Mouse (Mus musculus): Measurements from ENCODE around the gene C2cd5. TPM values are rescaled to one million over a fixed set of nuclear protein-coding genes. Genes with fewer than 3 reads are reported as not detected.

The C2cd5 gene
- polyA plus RNA-seq, 1 experiment from 2014 or later, result 33.3 TPM

DNA sequence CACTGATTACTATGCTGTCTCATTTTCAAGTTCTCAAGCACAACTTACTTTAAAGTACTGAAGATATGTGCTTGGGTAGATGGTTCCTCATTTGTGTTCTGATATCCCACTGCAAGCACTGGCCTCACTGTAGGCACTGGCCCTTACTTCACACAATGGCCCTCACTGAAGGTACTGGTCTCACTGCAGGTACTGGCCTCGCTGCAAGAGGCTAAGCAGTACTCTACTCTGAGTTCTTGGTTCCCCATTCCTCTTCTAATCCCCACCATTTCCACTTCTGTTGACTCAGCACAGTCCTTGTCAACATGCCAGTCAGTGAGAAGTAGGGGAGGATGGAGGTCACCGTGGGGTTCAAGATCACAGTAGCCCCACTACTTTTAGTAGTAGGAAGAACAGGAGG is 39.5 kb upstream of the C2cd5 start:
- Histone ChIP-seq H3K36me3 (no peaks in the 10 kb centered on the region), H3K4me3 (replicated peaks) (no peak overlapping the region), H3K9me3 (no peaks in the 10 kb centered on the region), H3K27me3 (no peaks in the 10 kb centered on the region), H3K9ac (replicated peaks) (no peak overlapping the region), H3K4me1 (replicated peaks) (peaks cover 4% of the 10 kb centered on the region; the same call in 1 of the 2 replicates), H3K4me2 (no peak overlapping the region), H3K27ac (no peak overlapping the region)
- WGBS, result 81% methylated on average over 2 of the region's 2 CpGs
- ATAC-seq (ENCODE audit: insufficient number of reproducible peaks, insufficient read depth, low FRiP score, low TSS enrichment, low read depth), result no peak

DNA sequence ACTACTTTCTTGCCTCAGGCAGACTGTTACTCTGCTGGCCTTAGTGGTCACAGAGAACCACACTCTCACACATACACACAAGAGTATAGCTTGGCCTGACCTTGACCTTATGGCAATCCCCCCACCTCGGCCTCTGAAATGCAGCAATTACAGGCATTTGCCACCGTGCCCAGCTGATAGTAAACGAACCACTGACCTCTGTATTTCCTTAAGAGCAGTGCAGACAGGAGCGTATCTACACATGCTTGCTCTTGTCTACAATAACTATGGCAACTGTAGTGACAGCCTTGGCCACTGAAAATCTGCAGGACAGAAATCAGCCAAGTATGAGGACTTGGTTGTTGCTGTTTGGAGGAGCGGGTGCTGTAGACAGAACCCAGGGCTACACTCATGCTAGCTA is 37.4 kb upstream of the C2cd5 start:
- no peak for ATAC-seq (ENCODE audit: insufficient number of reproducible peaks, insufficient read depth, low FRiP score, low TSS enrichment, low read depth)
- 67% methylated on average over 5 of the region's 5 CpGs for WGBS
- Histone ChIP-seq H3K36me3 (no peaks in the 10 kb centered on the region), H3K4me1 (replicated peaks) (no peaks in the 10 kb centered on the region), H3K4me2 (no peak overlapping the region), H3K9me3 (no peaks in the 10 kb centered on the region), H3K9ac (replicated peaks) (no peak overlapping the region), H3K27me3 (no peaks in the 10 kb centered on the region), H3K27ac (no peak overlapping the region), H3K4me3 (replicated peaks) (no peak overlapping the region)

DNA sequence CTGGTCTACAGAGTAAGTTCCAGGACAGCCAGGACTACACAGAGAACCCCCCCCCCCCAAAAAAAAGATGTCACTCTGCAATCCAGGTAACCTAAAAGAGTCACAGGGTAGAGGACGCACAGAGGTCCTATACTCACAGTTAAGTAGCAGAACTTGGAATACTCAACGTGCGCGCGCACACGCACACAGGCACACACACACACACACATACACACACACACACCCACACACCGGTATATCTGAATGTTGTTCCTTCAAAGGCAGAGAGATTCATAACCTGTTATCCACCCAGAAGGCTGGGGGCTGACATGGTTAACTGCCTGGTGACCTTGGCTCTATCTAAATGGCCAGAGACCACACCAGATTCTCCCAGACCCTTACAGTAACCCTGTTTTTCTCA is 36.7 kb upstream of the C2cd5 start:
- ATAC-seq (ENCODE audit: insufficient number of reproducible peaks, insufficient read depth, low FRiP score, low TSS enrichment, low read depth), result no peak
- Histone ChIP-seq H3K4me3 (replicated peaks) (no peak overlapping the region), H3K9me3 (no peaks in the 10 kb centered on the region), H3K4me1 (replicated peaks) (no peaks in the 10 kb centered on the region), H3K36me3 (no peaks in the 10 kb centered on the region), H3K4me2 (no peak overlapping the region), H3K27me3 (no peaks in the 10 kb centered on the region), H3K9ac (replicated peaks) (no peak overlapping the region), H3K27ac (no peak overlapping the region)
- 100% methylated on average over 7 of the region's 7 CpGs for whole genome bisulfite sequencing

DNA sequence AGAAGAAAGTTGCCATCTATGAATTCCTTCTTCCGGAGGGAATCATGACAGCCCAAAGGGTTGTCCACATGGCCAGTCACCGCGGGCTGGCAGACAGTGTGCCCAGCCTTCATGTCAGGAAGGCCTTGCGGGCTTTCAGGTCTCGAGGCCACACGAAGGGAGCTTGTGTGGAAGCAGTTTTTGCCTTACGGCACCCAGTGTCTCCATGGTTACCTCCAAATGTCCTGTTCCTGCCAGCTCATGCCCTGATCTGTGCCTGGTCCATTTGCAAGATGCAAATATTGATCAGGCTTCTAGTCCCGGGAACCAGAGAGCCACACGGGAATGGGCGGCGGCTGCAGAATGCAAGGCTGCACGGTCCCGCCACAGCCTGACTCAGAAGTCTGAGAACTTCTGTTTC is 35.2 kb upstream of the C2cd5 start:
- Histone ChIP-seq H3K4me2 (no peak overlapping the region), H3K4me3 (replicated peaks) (no peak overlapping the region), H3K4me1 (replicated peaks) (no peaks in the 10 kb centered on the region), H3K36me3 (no peaks in the 10 kb centered on the region), H3K27me3 (no peaks in the 10 kb centered on the region), H3K9me3 (peaks cover 9% of the 10 kb centered on the region; the same call in 1 of the 2 replicates), H3K9ac (replicated peaks) (no peak overlapping the region), H3K27ac (no peak overlapping the region)
- 92% methylated on average over 13 of the region's 13 CpGs for WGBS
- ATAC-seq (ENCODE audit: insufficient number of reproducible peaks, insufficient read depth, low FRiP score, low TSS enrichment, low read depth), result no peak

DNA sequence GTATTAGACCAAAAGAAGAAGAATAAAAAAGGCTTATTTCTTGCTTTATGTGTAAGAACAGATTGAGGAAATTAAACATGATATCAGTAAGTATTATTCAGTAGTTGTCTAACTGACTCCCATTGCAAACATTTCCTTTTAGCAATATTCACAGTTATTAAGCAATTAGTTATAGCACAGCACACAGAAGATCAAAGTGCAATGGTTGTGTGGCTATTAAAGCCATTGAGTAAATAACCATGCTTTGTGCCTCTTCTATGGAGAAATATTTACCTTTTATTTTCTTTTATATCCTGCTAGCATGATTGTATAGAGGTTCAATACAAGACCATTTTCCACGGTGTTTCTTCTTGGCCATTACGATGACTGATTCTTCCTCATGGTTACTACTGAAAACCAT is 33.2 kb upstream of the C2cd5 start:
- no peaks in the 10 kb centered on the region for H3K36me3 ChIP-seq
- no peaks in the 10 kb centered on the region for H3K27me3 ChIP-seq
- H3K9ac ChIP-seq (replicated peaks), result no peak overlapping the region
- H3K4me2 ChIP-seq, result no peak overlapping the region
- no peak overlapping the region for H3K27ac ChIP-seq
- no peaks in the 10 kb centered on the region for H3K4me1 ChIP-seq (replicated peaks)
- no peak for ATAC-seq (ENCODE audit: insufficient number of reproducible peaks, insufficient read depth, low FRiP score, low TSS enrichment, low read depth)
- peaks cover 17% of the 10 kb centered on the region; the same call in 1 of the 2 replicates for H3K9me3 ChIP-seq
- WGBS, result 89% methylated on average over 2 of the region's 2 CpGs
- H3K4me3 ChIP-seq (replicated peaks), result no peak overlapping the region

DNA sequence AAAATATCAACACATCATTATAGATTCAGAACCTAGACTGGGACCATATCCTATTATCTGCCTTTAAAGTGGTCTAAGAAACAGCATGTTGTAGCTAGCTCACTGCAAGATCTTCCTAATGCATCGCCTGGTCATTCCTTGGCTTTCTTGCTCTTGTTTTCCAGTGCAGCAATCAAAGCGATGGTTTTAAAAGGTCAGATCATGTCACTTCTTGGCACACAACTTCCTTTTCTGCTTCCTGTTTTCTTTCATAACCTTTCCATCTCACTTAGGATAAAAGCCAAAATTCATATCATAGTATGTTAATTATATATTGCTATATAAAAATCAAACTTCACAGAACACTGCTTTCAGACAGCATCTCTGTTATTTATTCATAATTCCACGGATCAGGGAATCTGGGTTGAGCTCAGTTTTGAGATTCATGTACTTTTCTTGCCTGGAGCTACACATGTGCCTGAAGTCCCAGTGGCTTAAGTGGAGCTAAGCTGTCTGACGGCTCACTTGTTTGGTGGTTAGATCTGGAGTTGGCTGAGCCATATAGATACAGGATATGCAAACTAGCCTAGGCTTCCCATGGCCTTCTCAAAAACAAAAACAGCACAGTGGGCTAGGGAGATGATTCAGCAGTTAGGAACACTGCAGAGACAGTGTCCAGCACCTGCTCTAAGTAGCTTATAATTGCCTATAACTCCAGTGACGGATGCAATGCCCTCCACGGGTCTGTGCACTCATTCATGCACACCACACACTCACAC is 32.1 kb upstream of the C2cd5 start:
- H3K4me3 ChIP-seq (replicated peaks), result no peak overlapping the region
- no peaks in the 10 kb centered on the region for H3K4me1 ChIP-seq (replicated peaks)
- H3K4me2 ChIP-seq, result no peak overlapping the region
- ATAC-seq (ENCODE audit: insufficient number of reproducible peaks, insufficient read depth, low FRiP score, low TSS enrichment, low read depth), result no peak
- no peak overlapping the region for H3K27ac ChIP-seq
- H3K27me3 ChIP-seq, result no peaks in the 10 kb centered on the region
- no peaks in the 10 kb centered on the region for H3K36me3 ChIP-seq
- peaks cover 17% of the 10 kb centered on the region; the same call in 1 of the 2 replicates for H3K9me3 ChIP-seq
- H3K9ac ChIP-seq (replicated peaks), result no peak overlapping the region
- 75% methylated on average over 6 of the region's 6 CpGs for WGBS

DNA sequence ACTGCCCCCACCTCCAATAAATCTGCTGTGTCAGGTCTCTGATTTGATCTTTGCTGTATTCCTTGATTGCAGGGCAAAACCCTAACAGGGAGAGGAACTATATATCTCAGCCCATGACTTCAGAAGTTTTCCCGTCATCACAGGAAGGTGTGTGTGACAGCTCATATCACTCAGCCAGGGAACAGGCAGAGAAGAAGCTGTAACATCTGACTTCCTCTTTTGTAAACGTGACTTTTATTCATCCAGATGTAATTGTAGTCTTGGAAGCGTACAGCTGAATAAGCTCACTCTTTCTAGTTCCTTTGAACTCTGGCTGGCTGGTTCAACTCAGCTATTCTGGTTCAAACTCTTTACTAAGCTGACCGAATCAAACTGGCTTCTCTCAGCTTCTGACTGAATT is 30.5 kb upstream of the C2cd5 start:
- Histone ChIP-seq H3K36me3 (no peaks in the 10 kb centered on the region), H3K27me3 (no peaks in the 10 kb centered on the region), H3K4me3 (replicated peaks) (no peak overlapping the region), H3K9me3 (peaks cover 17% of the 10 kb centered on the region; the same call in 1 of the 2 replicates), H3K27ac (no peak overlapping the region), H3K4me1 (replicated peaks) (no peaks in the 10 kb centered on the region), H3K9ac (replicated peaks) (no peak overlapping the region), H3K4me2 (no peak overlapping the region)
- ATAC-seq (ENCODE audit: insufficient number of reproducible peaks, insufficient read depth, low FRiP score, low TSS enrichment, low read depth), result no peak
- WGBS, result 81% methylated on average over 4 of the region's 4 CpGs

DNA sequence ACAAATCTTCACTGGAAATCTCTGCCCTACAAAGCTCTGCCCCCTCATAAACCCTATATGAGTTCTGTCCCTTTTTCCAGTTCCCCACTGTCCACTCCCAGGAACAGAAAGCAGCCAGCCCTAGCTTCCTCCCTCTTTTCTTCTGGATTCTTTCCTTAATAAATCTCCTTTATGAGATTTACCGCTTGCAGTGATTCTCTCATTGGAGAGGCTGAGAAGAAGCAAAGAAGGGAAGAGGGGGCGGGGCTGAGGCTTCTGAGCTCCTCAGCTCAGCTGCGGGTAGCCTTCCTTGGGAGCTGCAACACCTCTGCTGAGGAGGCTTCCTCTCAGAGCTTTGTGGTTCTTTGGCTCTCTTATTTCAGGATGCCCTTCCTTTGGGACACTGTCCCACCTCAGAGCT is 30.0 kb upstream of the C2cd5 start:
- no peak for ATAC-seq (ENCODE audit: insufficient number of reproducible peaks, insufficient read depth, low FRiP score, low TSS enrichment, low read depth)
- Histone ChIP-seq H3K27ac (no peak overlapping the region), H3K4me2 (no peak overlapping the region), H3K4me3 (replicated peaks) (no peak overlapping the region), H3K9me3 (peaks cover 17% of the 10 kb centered on the region; the same call in 1 of the 2 replicates), H3K4me1 (replicated peaks) (no peaks in the 10 kb centered on the region), H3K36me3 (no peaks in the 10 kb centered on the region), H3K27me3 (no peaks in the 10 kb centered on the region), H3K9ac (replicated peaks) (no peak overlapping the region)
- 85% methylated on average over 3 of the region's 3 CpGs for WGBS

DNA sequence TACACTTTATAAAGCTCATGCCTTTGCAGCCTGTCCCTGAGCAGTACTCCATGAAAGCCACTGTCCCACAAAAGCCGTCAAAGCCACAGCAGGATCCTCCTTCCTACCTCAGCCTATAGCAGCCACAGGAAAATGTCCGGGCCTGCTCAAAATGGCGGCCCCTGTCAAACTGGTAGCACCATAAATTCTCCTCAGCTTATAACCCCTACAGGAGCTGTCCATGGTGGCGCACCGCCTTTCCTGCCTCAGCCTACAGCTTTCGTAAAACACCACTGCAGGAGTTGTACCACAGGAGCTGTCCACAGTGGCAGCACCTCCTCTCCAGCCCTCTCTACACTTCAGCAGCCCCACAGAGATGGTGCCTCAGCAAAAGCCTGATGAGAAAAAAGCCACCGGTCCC is 29.5 kb upstream of the C2cd5 start:
- Histone ChIP-seq H3K9ac (replicated peaks) (no peak overlapping the region), H3K4me2 (no peak overlapping the region), H3K36me3 (no peaks in the 10 kb centered on the region), H3K27me3 (no peaks in the 10 kb centered on the region), H3K9me3 (peaks cover 17% of the 10 kb centered on the region; the same call in 1 of the 2 replicates), H3K27ac (no peak overlapping the region), H3K4me1 (replicated peaks) (no peaks in the 10 kb centered on the region), H3K4me3 (replicated peaks) (no peak overlapping the region)
- no peak for ATAC-seq (ENCODE audit: insufficient number of reproducible peaks, insufficient read depth, low FRiP score, low TSS enrichment, low read depth)
- WGBS, result 84% methylated on average over 7 of the region's 7 CpGs

DNA sequence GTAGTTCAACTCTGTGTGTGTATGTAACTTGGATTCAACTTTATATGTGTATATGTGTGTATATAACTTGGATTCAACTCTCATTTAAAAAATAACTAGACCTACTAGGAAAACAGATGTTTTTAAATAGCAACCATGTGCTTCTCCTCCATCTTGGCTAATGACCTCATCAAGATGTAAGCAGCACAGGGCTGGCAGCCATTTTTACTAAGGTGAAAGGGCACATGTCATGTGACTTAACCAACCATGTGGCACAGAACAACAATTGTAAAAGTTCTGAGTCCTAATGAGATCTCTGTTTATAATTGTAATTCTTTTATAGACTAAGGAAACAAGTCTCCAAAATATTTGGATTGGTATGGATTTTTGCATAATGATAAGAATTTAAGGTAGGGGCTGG is 25.8 kb upstream of the C2cd5 start:
- Histone ChIP-seq H3K4me1 (replicated peaks) (no peaks in the 10 kb centered on the region), H3K27me3 (no peaks in the 10 kb centered on the region), H3K27ac (no peak overlapping the region), H3K4me2 (no peak overlapping the region), H3K9ac (replicated peaks) (no peak overlapping the region), H3K4me3 (replicated peaks) (no peak overlapping the region), H3K36me3 (no peaks in the 10 kb centered on the region), H3K9me3 (peaks cover 16% of the 10 kb centered on the region; the same call in 1 of the 2 replicates)
- no peak for ATAC-seq (ENCODE audit: insufficient number of reproducible peaks, insufficient read depth, low FRiP score, low TSS enrichment, low read depth)

DNA sequence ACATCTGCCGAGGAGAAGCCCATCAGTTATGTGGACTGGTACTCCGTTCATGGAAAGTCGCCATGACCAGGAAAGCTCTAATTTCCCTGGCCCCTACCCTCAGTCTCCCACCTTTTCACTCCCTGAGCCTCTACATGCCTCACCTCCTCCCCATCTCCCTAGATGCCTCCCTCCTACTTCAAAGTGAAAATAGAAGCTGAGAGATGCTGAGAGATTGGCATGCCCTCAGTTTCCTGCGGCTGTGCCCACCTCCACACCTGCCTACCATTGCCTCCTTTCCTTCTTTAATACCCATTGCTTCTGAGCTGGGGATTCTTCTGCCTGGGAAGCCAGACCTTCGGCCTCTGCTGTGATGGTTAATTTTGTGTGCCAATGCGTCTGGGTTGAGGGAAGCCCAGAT is 19.4 kb upstream of the C2cd5 start:
- Histone ChIP-seq H3K9me3 (peaks cover 6% of the 10 kb centered on the region; the same call in 1 of the 2 replicates), H3K36me3 (no peaks in the 10 kb centered on the region), H3K9ac (replicated peaks) (no peak overlapping the region), H3K4me3 (replicated peaks) (no peak overlapping the region), H3K27ac (no peak overlapping the region), H3K4me2 (no peak overlapping the region), H3K4me1 (replicated peaks) (peaks cover 6% of the 10 kb centered on the region; the same call in 1 of the 2 replicates), H3K27me3 (no peaks in the 10 kb centered on the region)
- ATAC-seq (ENCODE audit: insufficient number of reproducible peaks, insufficient read depth, low FRiP score, low TSS enrichment, low read depth), result no peak
- 93% methylated on average over 6 of the region's 6 CpGs for WGBS

DNA sequence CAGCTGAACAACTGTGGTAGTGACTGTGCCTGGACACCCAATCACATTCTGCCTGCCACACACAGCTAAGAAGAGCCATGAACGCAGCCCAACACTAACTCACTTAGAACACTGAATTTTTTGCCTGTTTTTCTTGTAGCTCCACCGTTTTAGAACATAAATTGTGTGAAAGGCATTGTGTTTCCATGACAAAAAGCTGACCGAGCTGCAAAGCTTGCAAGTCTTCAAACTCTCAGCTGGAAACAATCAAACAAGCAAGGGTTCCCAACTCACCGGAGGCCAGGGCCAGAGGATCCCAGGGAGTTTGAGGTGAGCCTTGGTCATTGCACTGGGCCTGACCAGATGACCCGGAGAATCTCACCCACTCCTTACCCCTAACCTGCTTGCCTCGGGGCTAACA is 16.8 kb upstream of the C2cd5 start:
- Histone ChIP-seq H3K36me3 (no peaks in the 10 kb centered on the region), H3K4me2 (no peak overlapping the region), H3K4me3 (replicated peaks) (no peak overlapping the region), H3K9ac (replicated peaks) (no peak overlapping the region), H3K27ac (no peak overlapping the region), H3K4me1 (replicated peaks) (peaks cover 6% of the 10 kb centered on the region; the same call in 1 of the 2 replicates), H3K9me3 (peaks cover 6% of the 10 kb centered on the region; the same call in 1 of the 2 replicates), H3K27me3 (no peaks in the 10 kb centered on the region)
- no peak for ATAC-seq (ENCODE audit: insufficient number of reproducible peaks, insufficient read depth, low FRiP score, low TSS enrichment, low read depth)
- 44% methylated on average over 6 of the region's 6 CpGs for WGBS

All from limb, embryonic 12.5 days (tissue).